Mouse (Mus musculus) R1 (cell line): ENCODE results near the gene A4gnt.
A peak's percentile ranks its signal among the peaks of the same experiment; 100 is the strongest.
"Not testable (repeated sequence)": the region's sequence is repeated elsewhere in the genome, so short reads cannot be mapped to it uniquely, and the experiment has no call there.

Experiments
- DNase-seq: peaks from one replicate; pipeline ENCODE4 v3.0.0-alpha.2; 2018; ENCODE audit warnings: low read depth, low spot score

The A4gnt gene

DNA sequence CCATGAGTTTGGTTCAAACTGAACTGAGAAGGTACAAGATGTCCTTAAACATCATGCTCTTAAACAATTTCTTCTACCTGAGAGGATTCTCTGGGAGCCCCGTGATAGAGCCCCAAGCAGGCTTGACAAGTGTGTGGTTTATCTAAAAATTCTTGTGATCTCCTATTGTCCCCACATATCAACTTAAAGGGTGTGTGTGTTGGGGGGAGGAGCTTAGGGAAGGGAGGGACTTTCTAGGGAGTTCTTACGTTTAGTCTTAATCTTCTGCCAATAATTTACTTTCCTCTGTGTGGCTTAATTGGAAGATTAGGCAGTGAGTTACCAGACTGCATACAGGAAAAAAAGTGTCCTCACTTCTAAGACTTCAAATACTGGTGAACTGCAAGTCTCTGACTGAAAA lies at the start of gene A4gnt:
Gene A4gnt, plus strand, starts transcription at position 301 of the 400 bp plus-strand sequence.
- DNase-seq, result no peak

- DNase-seq, result peak; percentile 81
Measured at GRCm38 (mm10) chr9:99563714-99564113, 48.6 kb upstream of the A4gnt start.

DNA sequence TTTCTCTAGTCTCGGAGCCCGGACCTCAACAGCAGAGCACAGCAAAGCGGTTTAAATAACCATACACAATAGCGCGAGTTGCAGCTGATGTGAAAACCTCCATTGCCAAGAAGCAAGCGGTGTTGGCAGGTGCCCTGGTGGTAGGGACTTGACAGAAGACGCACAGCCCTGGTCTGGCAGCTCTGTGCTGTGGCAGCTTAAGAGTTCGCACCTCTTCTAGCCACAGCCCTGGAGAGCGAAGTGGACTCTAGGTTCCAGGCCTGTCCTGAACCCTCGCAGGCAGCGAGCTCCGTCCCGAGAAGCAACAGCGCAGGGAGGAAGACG lies 44.3 kb upstream of the A4gnt start:
- no peak for DNase-seq

DNA sequence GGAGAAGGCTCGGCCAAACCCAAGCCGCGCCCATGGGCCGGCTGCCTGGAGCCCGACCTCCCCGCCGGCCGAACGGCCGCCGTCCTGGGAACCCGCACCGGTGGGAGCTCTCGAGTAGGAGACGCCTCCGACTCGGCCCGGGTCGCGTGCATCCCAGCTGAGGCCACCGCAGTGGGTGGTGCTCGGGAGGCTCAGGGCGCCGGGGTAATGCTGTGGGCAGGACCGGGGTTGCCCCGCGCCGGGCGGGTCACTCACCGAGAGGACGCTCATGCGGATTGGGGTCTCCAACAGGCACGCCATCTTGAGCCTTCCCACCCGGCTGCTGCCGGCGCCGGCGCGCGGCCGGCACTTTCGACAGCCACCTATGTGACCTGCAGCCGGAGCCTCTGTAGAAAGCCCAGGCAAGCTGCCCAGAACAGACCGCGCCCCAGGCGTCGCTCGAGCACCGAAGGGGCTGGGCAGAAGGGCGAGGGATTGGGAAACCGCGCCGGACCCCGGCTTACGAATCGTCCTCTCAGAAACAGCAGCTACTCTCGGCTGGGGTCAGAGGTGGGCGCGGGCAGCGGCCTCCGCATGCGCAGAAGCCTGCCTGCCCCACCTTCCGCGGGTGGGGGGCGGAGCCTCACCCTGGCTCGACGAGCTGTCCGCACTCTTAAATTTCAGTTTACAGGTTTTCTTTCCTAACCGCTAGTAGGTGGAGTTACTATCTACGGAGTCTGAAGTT lies 43.8 kb upstream of the A4gnt start, which contains the start of gene Armc8:
Gene Armc8, minus strand, starts transcription at position 553 of the 724 bp plus-strand sequence.
- peak; percentile 90 for DNase-seq

DNA sequence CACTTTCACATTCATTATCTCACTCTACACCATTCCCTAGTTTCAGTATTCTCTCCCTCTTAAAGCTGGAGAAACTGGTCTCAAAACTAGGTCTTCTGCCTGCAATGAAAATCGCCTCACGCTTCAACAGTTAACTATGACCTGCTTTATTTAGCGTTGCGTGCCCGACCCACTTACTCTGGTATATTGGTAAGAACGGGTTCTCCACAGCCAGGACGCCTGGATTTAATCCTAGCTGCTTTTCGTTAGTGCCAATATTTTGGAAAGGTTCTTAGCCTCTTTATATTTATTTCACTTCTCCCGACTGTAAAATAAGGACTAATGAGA lies 43.3 kb upstream of the A4gnt start:
- DNase-seq, result no peak

DNA sequence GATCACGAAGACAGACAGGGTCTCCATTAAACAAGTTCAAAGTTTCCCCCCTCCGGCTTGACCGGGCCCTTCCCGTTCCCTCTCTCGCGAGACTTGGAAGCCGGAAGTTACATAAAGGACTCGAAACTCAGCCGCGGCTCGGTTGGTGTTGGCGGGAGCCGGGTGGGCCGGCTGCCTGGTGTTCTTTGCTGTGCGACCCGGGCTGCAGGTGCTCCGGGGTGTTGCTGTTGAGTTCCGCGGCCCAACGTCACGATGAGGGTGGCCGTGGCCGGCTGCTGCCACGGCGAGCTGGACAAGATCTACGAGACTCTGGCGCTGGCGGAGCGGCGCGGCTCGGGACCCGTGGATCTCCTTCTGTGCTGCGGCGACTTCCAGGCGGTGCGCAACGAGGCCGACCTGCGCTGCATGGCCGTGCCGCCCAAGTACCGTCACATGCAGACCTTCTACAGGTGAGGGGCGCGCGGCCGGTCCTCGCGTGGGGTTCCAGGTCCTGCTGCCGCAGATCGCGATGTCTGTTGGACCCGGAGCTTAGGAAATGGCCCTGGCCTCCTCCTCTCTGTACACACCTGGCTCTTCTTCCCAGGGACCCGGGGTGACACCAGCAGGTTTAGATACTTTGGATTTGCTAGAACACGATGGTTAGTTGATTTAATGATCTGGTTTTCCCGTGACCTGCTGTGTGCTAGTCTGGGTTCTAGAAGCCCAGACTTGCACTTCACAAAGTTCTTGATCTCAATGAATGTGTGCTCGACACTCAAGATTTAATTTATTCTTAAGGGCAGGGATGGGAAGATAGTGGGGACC lies 36.4 kb upstream of the A4gnt start, which contains the start of gene Dbr1:
Gene Dbr1, plus strand, starts transcription at position 123 of the 804 bp plus-strand sequence.
- peak; percentile 96 for DNase-seq

DNA sequence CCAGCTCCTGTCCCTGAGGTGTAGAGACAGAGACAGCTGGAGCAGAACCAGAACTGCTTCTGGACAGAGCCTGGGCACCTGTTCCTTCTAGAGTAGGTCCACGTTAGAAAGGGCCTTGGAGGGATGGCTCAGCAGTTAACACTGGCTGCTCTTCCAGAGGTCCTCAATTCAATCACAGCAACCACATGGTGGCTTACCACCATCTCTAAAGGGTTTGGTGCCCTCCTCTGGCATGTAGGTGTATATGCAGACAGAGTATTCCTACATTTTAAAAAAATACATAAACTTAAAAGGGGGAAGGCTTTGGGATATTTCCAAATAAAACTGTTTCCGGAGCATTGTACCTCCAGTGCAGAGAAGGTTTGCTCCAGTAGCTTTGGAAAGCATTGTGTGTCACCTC lies 31.6 kb upstream of the A4gnt start:
- peak; percentile 80 for DNase-seq

- DNase-seq, result peak; percentile 67
Measured at GRCm38 (mm10) chr9:99587505-99588202, 24.6 kb upstream of the A4gnt start.

- DNase-seq, result peak; percentile 9
Measured at GRCm38 (mm10) chr9:99591144-99591543, 21.2 kb upstream of the A4gnt start.

- not testable (repeated sequence) for DNase-seq
Measured at GRCm38 (mm10) chr9:99599127-99599526, 13.2 kb upstream of the A4gnt start.

DNA sequence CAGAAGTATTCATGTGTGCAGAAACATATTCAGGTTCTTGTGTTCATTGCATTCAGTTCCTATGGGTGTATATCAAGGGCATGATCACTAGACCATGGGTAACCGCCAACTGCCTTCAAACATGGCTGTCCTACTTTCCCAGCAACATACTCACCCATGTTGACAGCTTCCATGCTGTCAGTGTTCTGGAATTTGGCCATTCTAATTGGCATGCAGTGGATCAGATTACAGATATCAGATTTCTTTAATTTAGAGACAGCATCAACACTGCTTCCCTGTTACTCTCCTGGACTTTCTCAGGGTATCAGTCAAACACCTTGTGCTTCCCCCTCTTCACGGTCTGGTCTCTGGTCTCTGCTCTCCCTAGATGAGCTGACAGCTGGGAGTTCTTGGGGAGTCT lies 8.7 kb upstream of the A4gnt start:
- DNase-seq, result no peak

DNA sequence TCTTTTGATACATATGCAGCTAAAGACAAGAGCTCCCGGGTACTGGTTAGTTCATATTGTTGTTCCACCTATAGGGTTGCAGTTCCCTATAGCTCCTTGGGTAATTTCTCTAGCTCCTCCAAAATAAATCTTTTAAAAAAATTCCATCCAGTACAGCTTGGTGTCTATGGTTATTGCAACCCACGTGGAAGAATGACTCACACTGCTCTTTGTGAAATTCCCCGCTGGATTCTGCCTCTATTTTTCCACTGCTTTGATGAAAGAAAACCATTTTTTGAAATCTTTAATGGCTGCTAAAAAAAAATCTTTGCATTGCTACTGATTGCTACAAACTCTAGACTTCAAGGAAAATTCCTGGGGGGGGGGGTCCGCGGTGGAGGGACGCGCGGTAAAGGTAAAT lies 7.4 kb downstream of the A4gnt start:
- DNase-seq, result no peak

DNA sequence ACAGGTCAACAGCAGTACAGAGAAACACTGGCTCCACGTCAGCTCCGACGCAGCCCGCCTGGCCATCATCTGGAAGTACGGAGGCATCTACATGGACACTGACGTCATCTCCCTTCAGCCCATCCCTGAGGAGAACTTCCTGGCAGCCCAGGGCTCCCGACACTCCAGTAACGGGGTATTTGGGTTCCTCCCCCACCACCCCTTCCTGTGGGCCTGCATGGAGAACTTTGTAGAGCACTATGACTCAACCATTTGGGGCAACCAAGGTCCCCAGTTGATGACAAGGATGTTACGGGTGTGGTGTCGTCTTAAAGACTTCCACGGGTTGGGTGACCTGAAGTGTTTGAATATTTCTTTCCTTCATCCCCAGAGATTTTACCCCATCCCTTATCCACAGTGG lies 7.9 kb downstream of the A4gnt start:
- no peak for DNase-seq

GRCm38 (mm10) chr9:99622034-99622433 lies 9.7 kb downstream of the A4gnt start:
- DNase-seq, result no peak

- peak; percentile 12 for DNase-seq
Measured at GRCm38 (mm10) chr9:99622966-99623365, 10.7 kb downstream of the A4gnt start.

DNA sequence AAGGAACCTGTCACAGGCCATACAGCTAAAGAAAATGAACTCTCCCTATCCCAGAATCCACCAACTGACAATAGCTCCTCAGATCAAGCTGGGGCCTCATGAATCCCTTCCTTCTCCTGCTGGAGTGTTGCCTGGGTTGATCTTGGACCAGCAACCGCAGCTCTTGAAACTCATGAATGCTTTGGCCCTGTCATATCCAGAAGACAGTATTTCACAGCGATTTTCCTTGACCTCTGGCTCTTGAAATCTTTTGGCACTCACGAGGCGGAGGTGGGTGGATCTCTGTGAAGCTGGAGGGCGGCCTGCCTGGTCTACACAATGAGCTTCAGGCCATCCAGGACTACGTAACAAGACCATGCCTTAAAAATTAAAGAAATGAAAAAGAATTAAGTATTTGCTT lies 11.8 kb downstream of the A4gnt start:
- DNase-seq, result no peak

- DNase-seq, result no peak
Measured at GRCm38 (mm10) chr9:99628581-99628980, 16.3 kb downstream of the A4gnt start.

DNA sequence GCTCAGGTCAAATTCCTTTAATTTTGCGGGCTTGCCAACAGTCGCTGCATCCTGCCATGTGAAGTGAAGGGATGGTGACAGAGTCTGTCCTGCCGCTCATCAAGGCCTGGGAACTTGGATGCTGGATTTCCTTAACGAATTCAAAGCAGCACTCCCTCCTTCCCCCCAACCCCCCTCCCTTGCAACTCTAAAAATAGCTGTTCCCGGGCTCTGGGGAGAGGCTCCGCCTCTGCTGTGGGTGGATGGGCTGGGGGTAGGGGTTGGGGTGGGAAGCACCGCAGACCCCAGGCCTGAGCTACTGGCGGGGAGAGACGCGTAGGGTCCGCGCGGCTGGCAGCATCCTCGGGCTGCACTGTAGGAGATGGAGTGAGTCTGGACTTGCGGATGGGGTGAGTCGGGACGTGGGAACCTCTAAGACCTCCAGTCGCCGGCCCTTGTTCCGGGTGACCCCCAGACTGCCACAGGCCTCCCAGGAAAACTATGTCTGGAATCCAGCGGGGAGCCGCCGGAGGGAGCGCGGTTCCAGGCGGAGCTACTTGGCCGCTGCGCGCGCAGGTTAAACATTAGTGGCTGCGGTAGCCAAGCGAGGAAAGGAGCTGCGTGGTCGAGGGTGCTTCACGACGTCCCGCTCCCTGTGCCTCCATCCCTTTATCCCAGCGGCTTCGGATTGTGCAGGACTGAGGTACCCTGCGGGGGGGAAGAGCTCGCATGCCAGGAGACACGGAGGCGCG lies 17.1 kb downstream of the A4gnt start, which contains the start of gene Dzip1l:
Gene Dzip1l, plus strand, starts transcription at position 216 of the 731 bp plus-strand sequence.
- DNase-seq, result peak; percentile 88

DNA sequence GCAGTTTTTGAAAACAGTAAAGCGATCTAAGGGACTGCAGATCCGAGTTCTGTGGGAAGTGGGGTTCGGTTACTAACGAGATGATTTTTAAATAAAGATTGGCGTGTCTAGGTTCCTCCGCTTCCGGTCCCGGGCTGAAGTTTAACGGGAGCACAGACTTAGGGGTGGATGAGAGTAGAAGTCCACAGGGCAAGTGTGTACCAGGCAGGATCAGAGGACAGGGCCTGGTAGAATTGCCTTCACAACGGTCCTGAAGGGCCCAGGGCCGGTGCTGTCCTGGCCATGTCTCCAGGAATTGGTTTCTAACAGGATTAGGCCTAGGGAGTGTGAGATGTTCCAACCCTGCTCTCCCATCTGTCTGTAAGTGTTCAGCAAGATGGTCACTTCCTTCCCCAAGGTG lies 17.8 kb downstream of the A4gnt start:
- DNase-seq, result peak; percentile 29

DNA sequence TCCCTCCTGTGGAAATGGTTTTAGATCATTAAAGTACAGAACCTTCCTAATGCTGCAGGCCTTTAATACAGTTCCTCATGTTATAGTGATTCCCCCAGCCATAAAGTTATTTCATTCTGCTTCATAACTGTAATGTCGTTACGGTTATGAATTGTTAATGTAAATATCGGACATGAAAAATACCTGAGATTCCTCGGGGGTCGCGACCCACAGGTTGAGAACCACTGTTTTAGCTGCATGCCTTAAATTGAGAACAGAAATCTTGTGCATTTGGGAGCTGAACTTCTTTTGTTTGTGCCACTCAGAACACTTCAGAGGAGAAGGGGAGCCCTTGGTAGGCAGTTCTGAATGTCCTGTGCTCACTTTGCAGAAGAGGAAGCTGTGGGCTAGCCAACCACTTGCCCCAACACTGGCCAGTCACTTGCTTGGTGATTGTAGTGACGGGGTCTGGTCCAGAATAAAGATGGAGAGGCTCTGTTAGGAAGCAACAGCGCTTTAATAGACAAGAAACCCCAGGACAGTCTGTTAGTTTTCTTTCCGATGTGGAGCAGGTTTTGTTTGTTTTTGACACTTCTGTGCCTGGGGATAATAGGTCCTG lies 18.3 kb downstream of the A4gnt start:
- DNase-seq, result no peak

DNA sequence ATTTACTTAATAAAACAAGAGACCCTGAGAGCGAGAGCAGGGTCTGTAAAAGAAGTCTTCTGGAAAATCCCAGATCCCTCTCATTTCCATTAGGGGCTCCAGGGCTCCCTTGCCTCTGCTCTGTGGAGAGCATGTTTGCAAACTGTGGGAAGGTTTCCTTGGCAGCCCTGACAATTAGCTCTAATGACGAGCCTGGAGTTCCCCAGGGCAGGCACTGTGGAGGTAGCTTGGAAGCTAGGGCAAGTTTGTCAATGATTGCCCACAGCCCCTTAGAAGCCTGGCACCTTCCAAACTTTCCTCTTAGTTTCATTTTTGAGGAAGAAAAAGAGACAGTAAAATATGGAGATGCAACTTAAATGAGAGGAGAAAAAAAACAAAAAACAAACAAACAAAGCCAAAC lies 19.5 kb downstream of the A4gnt start:
- no peak for DNase-seq
